Mouse (Mus musculus) hindbrain, postnatal 0 days (tissue): ENCODE data around the gene Itpr1. TPM values are rescaled to one million over a fixed set of nuclear protein-coding genes. Genes with fewer than 3 reads are reported as not detected.

ENCODE experiments used
- ATAC-seq: fragments of 200-750 bp; cut with Nextera tagmentation; 2 replicates; pipeline ENCODE4 v1.8.0; 2017; ENCODE audit warnings: mild to moderate bottlenecking, moderate TSS enrichment, moderate library complexity
- DNase-seq: peaks from one replicate; pipeline ENCODE4 v3.0.0-alpha.2; 2015; ENCODE audit warnings: low spot score
- H3K27ac ChIP-seq: fragments of 300-500 bp; sonication (generic); 2 replicates; pipeline ENCODE4 v1.5.1; 2014; ENCODE audit warnings: mild to moderate bottlenecking
- H3K27me3 ChIP-seq: fragments of 300-500 bp; sonication (generic); 2 replicates; pipeline ENCODE4 v1.6.1; 2014; ENCODE audit warnings: low read length, mixed read lengths; ENCODE audit not compliant: insufficient read depth
- H3K36me3 ChIP-seq: fragments of 300-500 bp; sonication (generic); 2 replicates; pipeline ENCODE4 v1.6.1; 2014; ENCODE audit warnings: low read length, mixed read lengths; ENCODE audit not compliant: insufficient read depth
- H3K4me1 ChIP-seq: fragments of 300-500 bp; sonication (generic); 2 replicates; pipeline ENCODE4 v1.6.1; 2014; ENCODE audit warnings: antibody characterized with exemption, low read length, mixed read lengths; ENCODE audit not compliant: insufficient read depth
- H3K4me2 ChIP-seq: fragments of 300-500 bp; sonication (generic); 2 replicates; pipeline ENCODE4 v1.6.1; 2014; ENCODE audit warnings: low read depth, mild to moderate bottlenecking, low read length, moderate library complexity, mixed read lengths
- H3K4me3 ChIP-seq: fragments of 300-500 bp; sonication (generic); 2 replicates; pipeline ENCODE4 v1.5.1; 2014; ENCODE audit warnings: low read length
- H3K9ac ChIP-seq: fragments of 300-500 bp; sonication (generic); replicated peaks from 2 replicates; pipeline ENCODE4 v1.6.1; 2014; ENCODE audit warnings: mild to moderate bottlenecking, low read length, moderate library complexity, mixed read lengths
- H3K9me3 ChIP-seq: fragments of 300-500 bp; sonication (generic); 2 replicates; pipeline ENCODE4 v1.6.1; 2016; ENCODE audit warnings: low read length, mixed read lengths
- CTCF ChIP-seq: IDR thresholded peaks from 2 replicates; pipeline ENCODE4 v1.5.1; 2016; ENCODE audit warnings: antibody characterized with exemption, control low read depth, low read depth
- WGBS: fragments of 180-500 bp; shearing (Covaris S2); extraction: QIAGEN DNeasy Blood & Tissue Kit; methylation state at CpG from one replicate; pipeline ENCODE4 v1.1.7; 2014; 5-methylcytosine and 5-hydroxymethylcytosine counted together
- polyA plus RNA-seq: library from polyadenylated mRNA; unstranded; fragments of >200 nt; fragmentation: Nextera tagmentation; extraction: Ambion mirVana; gene quantifications from 2 replicates; pipeline ENCODE4 v1.2.1, GENCODE M21; 2015
- total RNA-seq: library from RNA; depleted of rRNA; stranded (reverse); fragments of >200 nt; gene quantifications from 2 replicates; pipeline ENCODE4 v1.2.3, GENCODE M21; 2014

Gene Itpr1
- total and polyA plus RNA-seq, 2 experiments from 2014 or later = 7.2 to 47.1 TPM

- peaks cover 3% of the 10 kb centered on the region; the same call in 1 of the 2 replicates for H3K4me1 ChIP-seq
- no peak overlapping the region for H3K4me3 ChIP-seq
- DNase-seq (no peak), ATAC-seq (no peak)
- no peaks in the 10 kb centered on the region for H3K27me3 ChIP-seq
- TF ChIP-seq CTCF = no peak
- 0 out of 2 replicates have a peak overlapping the region, but pooled peaks have one; percentile 36 for H3K27ac ChIP-seq
- H3K36me3 ChIP-seq = no peaks in the 10 kb centered on the region
- no peak overlapping the region for H3K4me2 ChIP-seq
- WGBS = 75% methylated on average over 12 of the region's 12 CpGs
- 0 out of 2 replicates have a peak overlapping the region, but pooled peaks have one; percentile 3 for H3K9ac ChIP-seq
- no peaks in the 10 kb centered on the region for H3K9me3 ChIP-seq
Measured at GRCm38 (mm10) chr6:108305171-108305779, 92.4 kb downstream of the Itpr1 start.

- no peak overlapping the region for H3K9ac ChIP-seq
- H3K27me3 ChIP-seq = no peaks in the 10 kb centered on the region
- H3K27ac ChIP-seq = 0 out of 2 replicates have a peak overlapping the region, but pooled peaks have one; percentile 37
- TF ChIP-seq CTCF = no peak
- peaks cover 3% of the 10 kb centered on the region; the same call in 1 of the 2 replicates for H3K4me1 ChIP-seq
- no peak for DNase-seq
- no peaks in the 10 kb centered on the region for H3K36me3 ChIP-seq
- no peaks in the 10 kb centered on the region for H3K9me3 ChIP-seq
- WGBS = 73% methylated on average over 11 of the region's 11 CpGs
- no peak overlapping the region for H3K4me3 ChIP-seq
- ATAC-seq = no peak
- H3K4me2 ChIP-seq = 0 out of 2 replicates have a peak overlapping the region, but pooled peaks have one; percentile 27
Measured at GRCm38 (mm10) chr6:108306240-108306639, 93.3 kb downstream of the Itpr1 start.

- H3K36me3 ChIP-seq = no peaks in the 10 kb centered on the region
- H3K9me3 ChIP-seq = no peaks in the 10 kb centered on the region
- no peaks in the 10 kb centered on the region for H3K27me3 ChIP-seq
- no peak for DNase-seq
- H3K9ac ChIP-seq = no peak overlapping the region
- H3K27ac ChIP-seq = no peak overlapping the region
- ATAC-seq = no peak
- TF ChIP-seq CTCF = no peak
- H3K4me2 ChIP-seq = no peak overlapping the region
- 70% methylated on average over 9 of the region's 9 CpGs for WGBS
- H3K4me1 ChIP-seq = peaks cover 3% of the 10 kb centered on the region; the same call in 1 of the 2 replicates
- H3K4me3 ChIP-seq = no peak overlapping the region
Measured at GRCm38 (mm10) chr6:108306910-108307584, 94.2 kb downstream of the Itpr1 start.

- Histone ChIP-seq H3K4me3 (no peak overlapping the region), H3K4me1 (peaks cover 3% of the 10 kb centered on the region; the same call in 1 of the 2 replicates), H3K4me2 (no peak overlapping the region), H3K27ac (no peak overlapping the region), H3K9me3 (no peaks in the 10 kb centered on the region), H3K27me3 (no peaks in the 10 kb centered on the region), H3K36me3 (no peaks in the 10 kb centered on the region), H3K9ac (no peak overlapping the region)
- TF ChIP-seq CTCF = no peak
- DNase-seq = no peak
- 90% methylated on average over 6 of the region's 6 CpGs for WGBS
- ATAC-seq = 0 out of 2 replicates have a peak, but pooled peaks have one; percentile 25
Measured at GRCm38 (mm10) chr6:108307770-108308169, 94.9 kb downstream of the Itpr1 start.

- Histone ChIP-seq H3K27ac (no peak overlapping the region), H3K27me3 (no peaks in the 10 kb centered on the region), H3K4me2 (no peak overlapping the region), H3K4me1 (peaks cover 3% of the 10 kb centered on the region; the same call in 1 of the 2 replicates), H3K9ac (no peak overlapping the region), H3K9me3 (no peaks in the 10 kb centered on the region), H3K4me3 (no peak overlapping the region), H3K36me3 (no peaks in the 10 kb centered on the region)
- TF ChIP-seq CTCF = no peak
- ATAC-seq (no peak), DNase-seq (no peak)
- WGBS = 64% methylated on average over 8 of the region's 8 CpGs
Measured at GRCm38 (mm10) chr6:108309391-108310182, 96.7 kb downstream of the Itpr1 start.

- Histone ChIP-seq H3K4me1 (no peaks in the 10 kb centered on the region), H3K9ac (no peak overlapping the region), H3K27ac (no peak overlapping the region), H3K4me2 (no peak overlapping the region), H3K9me3 (no peaks in the 10 kb centered on the region), H3K36me3 (no peaks in the 10 kb centered on the region), H3K27me3 (no peaks in the 10 kb centered on the region), H3K4me3 (no peak overlapping the region)
- ATAC-seq (no peak), DNase-seq (no peak)
- WGBS = 93% methylated on average over 1 of the region's 1 CpGs
- no peak for TF ChIP-seq CTCF
Measured at GRCm38 (mm10) chr6:108313056-108313455, 100.2 kb downstream of the Itpr1 start.
